Mouse (Mus musculus): ENCODE measurements around the gene Vmn2r81. TPM values are rescaled to one million over a fixed set of nuclear protein-coding genes. Genes with fewer than 3 reads are reported as not detected.
A peak's percentile ranks its signal among the peaks of the same experiment; 100 is the strongest.
"Not testable (repeated sequence)": the region's sequence is repeated elsewhere in the genome, so short reads cannot be mapped to it uniquely, and the experiment has no call there.

Vmn2r81 gene
- polyA plus RNA-seq (2015; fragmentation: Nextera tagmentation; extraction: Ambion mirVana) = not detected in 2 replicates

DNA sequence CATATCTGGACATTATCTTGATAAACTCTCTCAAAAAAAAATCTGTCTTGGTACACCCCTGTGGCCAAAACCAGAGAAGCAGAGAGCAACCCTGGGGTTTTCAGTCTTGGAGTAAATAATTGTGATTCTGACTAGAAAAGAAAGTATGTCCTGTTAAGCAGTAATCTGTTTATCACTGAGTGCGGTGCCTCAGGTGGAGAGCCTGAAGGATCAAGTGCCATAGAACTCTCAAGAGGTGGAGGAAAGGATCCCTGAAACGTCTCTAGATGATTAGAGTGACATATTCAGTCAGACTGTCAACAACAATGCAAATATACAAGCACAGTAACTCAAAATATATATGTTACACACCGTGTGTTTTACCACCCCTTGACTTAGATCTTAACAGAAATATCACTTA, at the start of gene Vmn2r81:
Gene Vmn2r81 (plus strand): TSS at position 301 of the 400 bp plus-strand sequence.
- H3K9me3 ChIP-seq (ENCODE audit: control insufficient read depth, low read length); H3K4me1 ChIP-seq (replicated peaks; ENCODE audit: control insufficient read depth, insufficient read depth, low read length); H3K9ac ChIP-seq (replicated peaks; ENCODE audit: low read depth, low read length); H3K27me3 ChIP-seq (replicated peaks; ENCODE audit: control insufficient read depth, insufficient read depth, low read length); H3K4me3 ChIP-seq (replicated peaks; ENCODE audit: low read length); H3K4me2 ChIP-seq (ENCODE audit: low read length); ATAC-seq; H3K27ac ChIP-seq (ENCODE audit: low read length); H3K36me3 ChIP-seq (ENCODE audit: control insufficient read depth, insufficient read depth): not testable (repeated sequence)
- 54% methylated on average over 2 of the region's 3 CpGs for WGBS

GRCm38 (mm10) chr10:79199973-79200372, 47.5 kb upstream of the Vmn2r81 start:
- H3K9me3 ChIP-seq (ENCODE audit: control insufficient read depth, low read length); H3K4me1 ChIP-seq (replicated peaks; ENCODE audit: control insufficient read depth, insufficient read depth, low read length); H3K36me3 ChIP-seq (ENCODE audit: control insufficient read depth, insufficient read depth); H3K4me3 ChIP-seq (replicated peaks; ENCODE audit: low read length); ATAC-seq; H3K27me3 ChIP-seq (replicated peaks; ENCODE audit: control insufficient read depth, insufficient read depth, low read length); H3K27ac ChIP-seq (ENCODE audit: low read length); H3K4me2 ChIP-seq (ENCODE audit: low read length); H3K9ac ChIP-seq (replicated peaks; ENCODE audit: low read depth, low read length): not testable (repeated sequence)
- WGBS = 85% methylated on average over 1 of the region's 1 CpGs

DNA sequence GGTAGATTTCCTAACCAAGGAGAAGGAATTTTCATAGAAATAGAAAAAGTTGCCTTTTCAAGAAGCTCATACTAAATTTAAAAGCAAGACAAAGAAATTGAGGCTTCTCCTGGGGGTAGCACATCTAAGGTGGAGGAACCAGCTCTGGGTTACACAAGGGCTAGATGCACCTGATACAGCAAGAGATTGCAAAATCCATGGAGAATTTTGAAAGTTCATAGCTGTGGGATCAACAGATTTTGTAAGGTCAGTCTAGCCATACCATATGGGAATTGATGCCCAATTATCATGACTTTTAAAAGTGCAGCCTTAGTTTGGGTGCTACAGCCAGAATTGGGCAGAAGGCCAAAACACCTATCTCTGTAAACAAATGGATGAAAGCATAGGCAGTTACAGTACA, 27.1 kb upstream of the Vmn2r81 start:
- Histone ChIP-seq H3K9me3 (ENCODE audit: control insufficient read depth, low read length) (no peaks in the 10 kb centered on the region), H3K9ac (replicated peaks; ENCODE audit: low read depth, low read length) (no peak overlapping the region), H3K27ac (ENCODE audit: low read length) (no peak overlapping the region), H3K4me2 (ENCODE audit: low read length) (no peak overlapping the region), H3K27me3 (replicated peaks; ENCODE audit: control insufficient read depth, insufficient read depth, low read length) (no peaks in the 10 kb centered on the region), H3K4me3 (replicated peaks; ENCODE audit: low read length) (no peak overlapping the region), H3K4me1 (replicated peaks; ENCODE audit: control insufficient read depth, insufficient read depth, low read length) (no peaks in the 10 kb centered on the region), H3K36me3 (ENCODE audit: control insufficient read depth, insufficient read depth) (no peaks in the 10 kb centered on the region)
- ATAC-seq = no peak

DNA sequence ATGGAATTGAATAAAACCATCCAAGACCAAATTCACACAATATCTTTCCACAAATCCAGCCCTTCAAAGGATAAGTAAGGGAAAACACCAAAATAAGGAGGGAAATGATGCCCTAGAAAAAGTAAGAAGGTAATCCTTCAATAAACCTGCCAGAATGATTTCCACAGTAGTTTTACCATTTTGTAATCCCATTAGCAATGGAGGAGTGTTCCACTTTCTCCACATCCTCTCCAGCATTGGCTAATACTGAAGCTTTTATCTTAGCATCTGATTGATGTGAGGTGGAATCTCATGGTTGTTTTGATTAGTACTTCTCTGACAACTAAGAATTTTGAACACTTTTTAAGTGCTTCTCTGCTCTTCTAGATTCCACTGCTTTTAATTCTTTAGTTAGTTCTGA, 25.9 kb upstream of the Vmn2r81 start:
- Histone ChIP-seq H3K27me3 (replicated peaks; ENCODE audit: control insufficient read depth, insufficient read depth, low read length) (no peaks in the 10 kb centered on the region), H3K4me3 (replicated peaks; ENCODE audit: low read length) (no peak overlapping the region), H3K4me1 (replicated peaks; ENCODE audit: control insufficient read depth, insufficient read depth, low read length) (no peaks in the 10 kb centered on the region), H3K9me3 (ENCODE audit: control insufficient read depth, low read length) (no peaks in the 10 kb centered on the region), H3K27ac (ENCODE audit: low read length) (no peak overlapping the region), H3K36me3 (ENCODE audit: control insufficient read depth, insufficient read depth) (no peaks in the 10 kb centered on the region), H3K9ac (replicated peaks; ENCODE audit: low read depth, low read length) (no peak overlapping the region), H3K4me2 (ENCODE audit: low read length) (no peak overlapping the region)
- no peak for ATAC-seq

GRCm38 (mm10) chr10:79222214-79222613, 25.3 kb upstream of the Vmn2r81 start:
- no peaks in the 10 kb centered on the region for H3K9me3 ChIP-seq (ENCODE audit: control insufficient read depth, low read length)
- no peak for ATAC-seq
- H3K9ac ChIP-seq (replicated peaks; ENCODE audit: low read depth, low read length) = no peak overlapping the region
- no peaks in the 10 kb centered on the region for H3K36me3 ChIP-seq (ENCODE audit: control insufficient read depth, insufficient read depth)
- H3K4me3 ChIP-seq (replicated peaks; ENCODE audit: low read length) = no peak overlapping the region
- 73% methylated on average over 7 of the region's 7 CpGs for WGBS
- H3K4me1 ChIP-seq (replicated peaks; ENCODE audit: control insufficient read depth, insufficient read depth, low read length) = no peaks in the 10 kb centered on the region
- H3K4me2 ChIP-seq (ENCODE audit: low read length) = no peak overlapping the region
- no peak overlapping the region for H3K27ac ChIP-seq (ENCODE audit: low read length)
- no peaks in the 10 kb centered on the region for H3K27me3 ChIP-seq (replicated peaks; ENCODE audit: control insufficient read depth, insufficient read depth, low read length)

- H3K27ac ChIP-seq (ENCODE audit: low read length) = not testable (repeated sequence)
- H3K9ac ChIP-seq (replicated peaks; ENCODE audit: low read depth, low read length) = 0 out of 2 replicates have a peak overlapping the region, but pooled peaks have one; percentile 22
Measured at GRCm38 (mm10) chr10:79322033-79322736, 74.7 kb downstream of the Vmn2r81 start.

GRCm38 (mm10) chr10:79322737-79323086, 75.2 kb downstream of the Vmn2r81 start:
- Histone ChIP-seq H3K4me1 (replicated peaks; ENCODE audit: control insufficient read depth, insufficient read depth, low read length) (no peaks in the 10 kb centered on the region), H3K9ac (replicated peaks; ENCODE audit: low read depth, low read length) (no peak overlapping the region), H3K36me3 (ENCODE audit: control insufficient read depth, insufficient read depth) (no peaks in the 10 kb centered on the region), H3K4me3 (replicated peaks; ENCODE audit: low read length) (no peak overlapping the region), H3K9me3 (ENCODE audit: control insufficient read depth, low read length) (no peaks in the 10 kb centered on the region), H3K4me2 (ENCODE audit: low read length) (no peak overlapping the region), H3K27ac (ENCODE audit: low read length) (no peak overlapping the region), H3K27me3 (replicated peaks; ENCODE audit: control insufficient read depth, insufficient read depth, low read length) (no peaks in the 10 kb centered on the region)
- peak; percentile 23; the same call in 1 of the 2 replicates for ATAC-seq

More at GRCm38 (mm10) chr10:79322033-79322736, 74.7 kb downstream of the Vmn2r81 start:
- not testable (repeated sequence) for H3K4me1 ChIP-seq (replicated peaks; ENCODE audit: control insufficient read depth, insufficient read depth, low read length); H3K36me3 ChIP-seq (ENCODE audit: control insufficient read depth, insufficient read depth); H3K9me3 ChIP-seq (ENCODE audit: control insufficient read depth, low read length); H3K27me3 ChIP-seq (replicated peaks; ENCODE audit: control insufficient read depth, insufficient read depth, low read length)
- Histone ChIP-seq H3K4me3 (replicated peaks; ENCODE audit: low read length) (peak overlapping the region; percentile 38), H3K4me2 (ENCODE audit: low read length) (peak overlapping the region; percentile 37)
- 6% methylated on average over 16 of the region's 16 CpGs for WGBS
- ATAC-seq = peak; percentile 62

Other genes starting within 250 kb of the Vmn2r81 start
- gene Olfr1351, start 235.2 kb upstream of the Vmn2r81 start, polyA plus RNA-seq (2015; fragmentation: Nextera tagmentation; extraction: Ambion mirVana) = not detected in 2 replicates
- gene Olfr57, start 219.0 kb upstream of the Vmn2r81 start, polyA plus RNA-seq (2015; fragmentation: Nextera tagmentation; extraction: Ambion mirVana) = 0.15 and 0.65 TPM in 2 replicates
- 59.6 and 65.9 TPM in 2 replicates for gene 2610008E11Rik, start 150.1 kb upstream of the Vmn2r81 start, polyA plus RNA-seq (2015; fragmentation: Nextera tagmentation; extraction: Ambion mirVana)
- gene Vmn2r80, start 98.9 kb upstream of the Vmn2r81 start, polyA plus RNA-seq (2015; fragmentation: Nextera tagmentation; extraction: Ambion mirVana) = not detected in 2 replicates
- gene Vmn2r82, start 108.8 kb downstream of the Vmn2r81 start, polyA plus RNA-seq (2015; fragmentation: Nextera tagmentation; extraction: Ambion mirVana) = not detected in 2 replicates
- not detected in 2 replicates for gene Vmn2r83, start 221.0 kb downstream of the Vmn2r81 start, polyA plus RNA-seq (2015; fragmentation: Nextera tagmentation; extraction: Ambion mirVana)